ENCODE assay signal across 9 mouse cellular contexts in the genomic region with DNA sequence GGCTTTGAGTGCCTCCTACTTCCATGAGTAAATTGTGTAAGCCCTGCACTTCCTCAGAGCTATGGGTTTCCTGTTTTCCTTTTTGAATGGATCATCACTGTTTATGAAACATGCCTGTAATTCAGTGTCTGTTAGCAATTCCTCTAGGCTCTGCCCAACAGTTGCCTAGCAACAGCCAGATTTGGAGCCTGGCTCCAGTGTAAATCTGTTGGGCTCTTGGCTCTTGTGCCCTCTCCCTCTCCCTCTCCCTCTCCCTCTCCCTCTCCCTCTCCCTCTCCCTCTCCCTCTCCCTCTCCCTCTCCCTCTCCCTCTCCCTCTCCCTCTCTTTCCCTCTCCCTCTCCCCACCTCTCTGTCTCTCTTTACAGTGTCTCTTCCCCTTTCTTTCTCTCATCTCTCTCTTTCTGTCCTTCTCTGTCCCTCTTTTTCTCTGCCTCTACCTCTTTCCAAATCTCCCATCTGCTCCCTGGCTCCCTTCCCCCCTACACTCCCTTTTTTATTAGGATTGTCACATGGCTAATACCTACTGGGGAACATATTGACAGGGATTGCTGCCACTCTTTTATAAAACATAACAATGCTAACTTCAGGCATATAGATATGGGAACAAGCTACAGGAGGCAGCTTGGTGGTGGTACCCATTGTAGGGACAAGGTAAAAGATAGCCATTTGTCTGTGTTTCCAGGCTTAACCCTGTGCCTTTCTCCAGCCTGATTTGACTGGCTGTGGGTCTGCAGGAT. TPM values are rescaled to one million over a fixed set of nuclear protein-coding genes. Genes with fewer than 3 reads are reported as not detected.
DNase-seq lines count a peak whose midpoint lies in the region; ATAC-seq lines count a peak whose summit lies in the region.
"Had no signal": no experiment of that assay in that cellular context is flagged by ENCODE, and none has a peak within 500 bp of the region (broad histone marks: within the 10 kb centered on the region; RNA-seq: fewer than 3 reads in every experiment).

No protein-coding gene starts in this region.

- DNase-seq in hindbrain, embryonic 11.5 days (ENCODE audit: low spot score), result no peak
- DNase-seq in cerebellum, postnatal 10 days, result peak; percentile 82 to 88
- peak; percentile 39 to 71 for DNase-seq in lung, postnatal 4 days
- DNase-seq in kidney, postnatal 14 days, result no peak
- no peak for DNase-seq in gastrocnemius, postnatal 10 days

- no peaks in the 10 kb centered on the region for H3K36me3 ChIP-seq in hindbrain, embryonic 13.5 days
- no peaks in the 10 kb centered on the region for H3K36me3 ChIP-seq in hindbrain, embryonic 11.5 days (ENCODE audit: control insufficient read depth, insufficient read depth, low read length)
- no peaks in the 10 kb centered on the region for H3K36me3 ChIP-seq in intestine, embryonic 15.5 days
- no peaks in the 10 kb centered on the region for H3K36me3 ChIP-seq in stomach, embryonic 16.5 days (ENCODE audit: control insufficient read depth, insufficient read depth, low read length)
- H3K36me3 ChIP-seq: heart, embryonic 15.5 days had no signal

- no peaks in the 10 kb centered on the region for H3K27me3 ChIP-seq in hindbrain, embryonic 13.5 days
- no peaks in the 10 kb centered on the region for H3K27me3 ChIP-seq in hindbrain, embryonic 11.5 days (ENCODE audit: control insufficient read depth, insufficient read depth, low read length)
- H3K27me3 ChIP-seq in intestine, embryonic 15.5 days (replicated peaks), result no peaks in the 10 kb centered on the region
- H3K27me3 ChIP-seq in stomach, embryonic 16.5 days (ENCODE audit: control insufficient read depth, insufficient read depth, low read length), result no peaks in the 10 kb centered on the region
- H3K27me3 ChIP-seq: heart, embryonic 15.5 days had no signal

- no peak overlapping the region for H3K9ac ChIP-seq in hindbrain, embryonic 13.5 days
- no peak overlapping the region for H3K9ac ChIP-seq in hindbrain, embryonic 11.5 days (ENCODE audit: low read depth, low read length)
- H3K9ac ChIP-seq in intestine, embryonic 15.5 days, result no peak overlapping the region
- H3K9ac ChIP-seq in stomach, embryonic 16.5 days (ENCODE audit: low read length), result no peak overlapping the region
- H3K9ac ChIP-seq: heart, embryonic 15.5 days had no signal

- H3K4me1 ChIP-seq in hindbrain, embryonic 13.5 days (replicated peaks), result peaks cover 8% of the 10 kb centered on the region
- H3K4me1 ChIP-seq in hindbrain, embryonic 11.5 days (replicated peaks; ENCODE audit: control insufficient read depth, insufficient read depth, low read length), result no peaks in the 10 kb centered on the region
- peaks cover 3% of the 10 kb centered on the region for H3K4me1 ChIP-seq in intestine, embryonic 15.5 days (replicated peaks)
- H3K4me1 ChIP-seq in stomach, embryonic 16.5 days (ENCODE audit: control insufficient read depth, insufficient read depth, low read length), result peaks cover 10% of the 10 kb centered on the region; the same call in 1 of the 2 replicates

- H3K4me2 ChIP-seq in hindbrain, embryonic 13.5 days, result no peak overlapping the region
- H3K4me2 ChIP-seq in hindbrain, embryonic 11.5 days (replicated peaks; ENCODE audit: low read depth, low read length), result no peak overlapping the region
- H3K4me2 ChIP-seq in intestine, embryonic 15.5 days (replicated peaks), result no peak overlapping the region
- H3K4me2 ChIP-seq in stomach, embryonic 16.5 days (ENCODE audit: low read depth, low read length), result no peak overlapping the region
- H3K4me2 ChIP-seq: heart, embryonic 15.5 days had no signal

- H3K27ac ChIP-seq in hindbrain, embryonic 13.5 days, result peak overlapping the region; percentile 35; the same call in 1 of the 2 replicates
- H3K27ac ChIP-seq in hindbrain, embryonic 11.5 days (ENCODE audit: low read depth, low read length), result no peak overlapping the region
- H3K27ac ChIP-seq in intestine, embryonic 15.5 days, result peak overlapping the region; percentile 58
- H3K27ac ChIP-seq in stomach, embryonic 16.5 days (ENCODE audit: low read length), result peak overlapping the region; percentile 37; the same call in 1 of the 2 replicates
- H3K27ac ChIP-seq: heart, embryonic 15.5 days had no signal

- ATAC-seq in hindbrain, embryonic 13.5 days (ENCODE audit: low FRiP score), result peak; percentile 88
- no peak for ATAC-seq in hindbrain, embryonic 11.5 days (ENCODE audit: low FRiP score)
- peak; percentile 84 for ATAC-seq in intestine, embryonic 15.5 days
- ATAC-seq in stomach, embryonic 16.5 days (ENCODE audit: insufficient read depth, low FRiP score), result peak; percentile 76

- no peaks in the 10 kb centered on the region for H3K9me3 ChIP-seq in hindbrain, embryonic 13.5 days
- H3K9me3 ChIP-seq in hindbrain, embryonic 11.5 days (ENCODE audit: control insufficient read depth, low read length), result no peaks in the 10 kb centered on the region
- no peaks in the 10 kb centered on the region for H3K9me3 ChIP-seq in intestine, embryonic 15.5 days
- H3K9me3 ChIP-seq in stomach, embryonic 16.5 days (replicated peaks; ENCODE audit: control insufficient read depth, low read length), result no peaks in the 10 kb centered on the region
- H3K9me3 ChIP-seq: heart, embryonic 15.5 days had no signal

- no peak overlapping the region for H3K4me3 ChIP-seq in hindbrain, embryonic 13.5 days
- no peak overlapping the region for H3K4me3 ChIP-seq in hindbrain, embryonic 11.5 days (ENCODE audit: low read depth, low read length)
- H3K4me3 ChIP-seq in intestine, embryonic 15.5 days (replicated peaks), result no peak overlapping the region
- no peak overlapping the region for H3K4me3 ChIP-seq in stomach, embryonic 16.5 days (replicated peaks; ENCODE audit: low read length)
- H3K4me3 ChIP-seq: heart, embryonic 15.5 days had no signal

RNA-seq across cellular contexts. Expression of a gene that starts 7.5 kb away (rescaled TPM):
- 10.9 and 14.4 TPM in 2 replicates for polyA plus RNA-seq in hindbrain, embryonic 13.5 days (2015; fragmentation: Nextera tagmentation; extraction: Ambion mirVana)
- polyA plus RNA-seq in hindbrain, embryonic 11.5 days (2014; fragmentation: Nextera tagmentation; extraction: Ambion mirVana), result 4.1 and 6.2 TPM in 2 replicates
- 0.33 TPM in 1 of 2 replicates, not detected in the other for polyA plus RNA-seq in intestine, embryonic 15.5 days (2015; fragmentation: Nextera tagmentation; extraction: Ambion mirVana)
- polyA plus RNA-seq in stomach, embryonic 16.5 days (2015; fragmentation: Nextera tagmentation; extraction: Ambion mirVana), result 0.96 and 2.2 TPM in 2 replicates
- total RNA-seq in gastrocnemius, postnatal 10 days (2021), result under 1 TPM; 0.14 to 0.25 TPM

RNA-seq across cellular contexts. Expression of a gene that starts 58.6 kb away (rescaled TPM):
- polyA plus RNA-seq in hindbrain, embryonic 13.5 days (2015; fragmentation: Nextera tagmentation; extraction: Ambion mirVana), result 0.47 and 0.70 TPM in 2 replicates
- polyA plus RNA-seq in hindbrain, embryonic 11.5 days (2014; fragmentation: Nextera tagmentation; extraction: Ambion mirVana), result 0.08 and 0.14 TPM in 2 replicates
- 0.15 TPM in 1 of 2 replicates, not detected in the other for polyA plus RNA-seq in intestine, embryonic 15.5 days (2015; fragmentation: Nextera tagmentation; extraction: Ambion mirVana)
- polyA plus RNA-seq in stomach, embryonic 16.5 days (2015; fragmentation: Nextera tagmentation; extraction: Ambion mirVana), result not detected in 2 replicates
- not detected for total RNA-seq in gastrocnemius, postnatal 10 days (2021)

Comparison
In these comparisons a context has a peak if more than half of its experiments do, and no peak if none do; other contexts are left out.
1. DNase-seq: peak in cerebellum, postnatal 10 days (2 of 2) and lung, postnatal 4 days (2 of 2); none in hindbrain, embryonic 11.5 days (single experiment), kidney, postnatal 14 days (single experiment) and gastrocnemius, postnatal 10 days (single experiment).